Comparison of ENCODE assay signal across 21 mouse cellular contexts in genomic region chr8:117853408-117853807, GRCm38 (mm10). TPM values are rescaled to one million over a fixed set of nuclear protein-coding genes. Genes with fewer than 3 reads are reported as not detected.
DNase-seq lines count a peak whose midpoint lies in the region; ATAC-seq and TF ChIP-seq lines count a peak whose summit lies in the region.
"Had no signal": no experiment of that assay in that cellular context is flagged by ENCODE, and none has a peak within 500 bp of the region (broad histone marks: within the 10 kb centered on the region; RNA-seq: fewer than 3 reads in every experiment).

No protein-coding gene starts in this region.

- peak overlapping the region; percentile 39 for H3K4me2 ChIP-seq in CH12.LX (ENCODE audit: insufficient read depth, low read depth, poor library complexity, severe bottlenecking)
- no peak overlapping the region for H3K4me2 ChIP-seq in intestine, embryonic 16.5 days (ENCODE audit: low read depth, low read length)
- H3K4me2 ChIP-seq: forebrain, embryonic 15.5 days; heart, embryonic 13.5 days; lung, embryonic 14.5 days had no signal

- H3K4me3 ChIP-seq in CH12.LX (replicated peaks in 1 of 3; ENCODE audit: low read depth in 2 of 3, low read length in 2 of 3, poor library complexity in 1 of 3), result peak overlapping the region in 1 of 3 experiments; percentile 28
- H3K4me3 ChIP-seq in intestine, embryonic 16.5 days (ENCODE audit: low read length), result no peak overlapping the region
- H3K4me3 ChIP-seq: forebrain, embryonic 15.5 days; heart, embryonic 13.5 days; left cerebral cortex, adult 2 months; limb, embryonic 10.5 days had no signal

- no peak for TF ChIP-seq RAD21 in CH12.LX (IDR thresholded peaks at IDR 0.05; ENCODE audit: low read depth, low read length)

- peak; percentile 54 for TF ChIP-seq POLR2A in CH12.LX (IDR thresholded peaks at IDR 0.05; ENCODE audit: low read depth, low read length)

- peak overlapping the region; percentile 58 for H3K27ac ChIP-seq in CH12.LX (ENCODE audit: insufficient read depth, low read depth)
- H3K27ac ChIP-seq in intestine, embryonic 16.5 days (ENCODE audit: low read length), result no peak overlapping the region
- H3K27ac ChIP-seq: forebrain, embryonic 15.5 days; heart, embryonic 13.5 days; left cerebral cortex, adult 2 months; limb, embryonic 10.5 days; macrophage had no signal

- no peaks in the 10 kb centered on the region for H3K9me3 ChIP-seq in CH12.LX (replicated peaks; ENCODE audit: low read length)
- H3K9me3 ChIP-seq in intestine, embryonic 16.5 days (ENCODE audit: control insufficient read depth, low read length), result no peaks in the 10 kb centered on the region
- H3K9me3 ChIP-seq: forebrain, embryonic 15.5 days; heart, embryonic 13.5 days; limb, embryonic 10.5 days had no signal

- no peak for TF ChIP-seq CTCF in CH12.LX (conservative IDR thresholded peaks at IDR 0.05 in 1 of 2, IDR thresholded peaks at IDR 0.05 in 1 of 2; ENCODE audit: low read depth in 2 of 2, low read length in 2 of 2)

- peaks cover 14 to 34% of the 10 kb centered on the region in 2 experiments for H3K4me1 ChIP-seq in CH12.LX (ENCODE audit: control insufficient read depth in 1 of 2, insufficient read depth in 2 of 2)
- peaks cover 4% of the 10 kb centered on the region; the same call in 1 of the 2 replicates for H3K4me1 ChIP-seq in intestine, embryonic 16.5 days (ENCODE audit: control insufficient read depth, insufficient read depth, low read length)
- H3K4me1 ChIP-seq: forebrain, embryonic 15.5 days; heart, embryonic 13.5 days had no signal

- in situ Hi-C loops in CH12.LX (cut with MboI; ENCODE audit: low pct_ligation_motif_present, low pct_unique_long_range_greater_than_20kb, low sequenced_read_pairs), result loop anchor here (25.0 kb wide), 1 partner anchor 216 kb away; no protein-coding TSS in a partner anchor

- H3K36me3 ChIP-seq in CH12.LX (replicated peaks in 1 of 2; ENCODE audit: control insufficient read depth in 1 of 2, insufficient read depth in 1 of 2, low read length in 1 of 2), result no peaks in the 10 kb centered on the region
- H3K36me3 ChIP-seq in intestine, embryonic 16.5 days (ENCODE audit: control insufficient read depth, insufficient read depth, low read length), result no peaks in the 10 kb centered on the region
- H3K36me3 ChIP-seq: forebrain, embryonic 15.5 days; heart, embryonic 13.5 days; limb, embryonic 10.5 days had no signal

- peak; percentile 63 for TF ChIP-seq EP300 in CH12.LX (IDR thresholded peaks at IDR 0.05; ENCODE audit: low read length)

- peak overlapping the region; percentile 43; the same call in 1 of the 2 replicates for H3K9ac ChIP-seq in CH12.LX (ENCODE audit: insufficient read depth, low read depth)
- no peak overlapping the region for H3K9ac ChIP-seq in intestine, embryonic 16.5 days (ENCODE audit: low read depth, low read length)
- H3K9ac ChIP-seq: forebrain, embryonic 15.5 days; heart, embryonic 13.5 days; lung, embryonic 14.5 days had no signal

- dilution Hi-C loops in CH12.LX (cut with MboI; ENCODE audit: extremely low pct_ligation_motif_present, extremely low pct_unique_long_range_greater_than_20kb, low sequenced_read_pairs), result no loop called here

- DNase-seq in CH12.LX (ENCODE audit: extremely low read depth) (peak; percentile 89), MEL-GATA-1-ER (ENCODE audit: extremely low read depth, low read depth) (peak; percentile 73)
- DNase-seq in cerebellum, postnatal 4 days (ENCODE audit: low spot score in 2 of 2), result no peak
- no peak for DNase-seq in frontal cortex, postnatal 10 days (ENCODE audit: low spot score in 2 of 2)
- DNase-seq: adrenal gland, postnatal 36 days; cerebellum, adult 9-11 months; heart, postnatal 4 days; lung, embryonic 14.5 days; midbrain, embryonic 14.5 days; retina, postnatal 1 day; thymus, adult 18-20 months had no signal

- WGBS in intestine, embryonic 16.5 days, result 36% methylated on average over 4 of the region's 4 CpGs

- H3K79me2 ChIP-seq in CH12.LX (replicated peaks; ENCODE audit: control insufficient read depth, extremely low read depth, insufficient read depth, poor library complexity, severe bottlenecking), result no peaks in the 10 kb centered on the region

- peak; percentile 46; the same call in 1 of the 2 replicates for ATAC-seq in intestine, embryonic 16.5 days
- ATAC-seq in megakaryocyte progenitor cell, adult 5-6 weeks (replicated peaks; ENCODE audit: poor library complexity), result peak; percentile 88
- no peak for ATAC-seq in erythroid progenitor cell, adult 5-6 weeks (replicated peaks; ENCODE audit: low FRiP score, poor library complexity, severe bottlenecking)
- ATAC-seq: CD4-positive, CD25-positive, alpha-beta regulatory T cell, adult 4 months; forebrain, embryonic 15.5 days; Patski had no signal

- H3K27me3 ChIP-seq in CH12.LX (replicated peaks), result no peaks in the 10 kb centered on the region
- no peaks in the 10 kb centered on the region for H3K27me3 ChIP-seq in intestine, embryonic 16.5 days (replicated peaks; ENCODE audit: control insufficient read depth, insufficient read depth, low read length)
- H3K27me3 ChIP-seq: forebrain, embryonic 15.5 days; heart, embryonic 13.5 days had no signal

TF ChIP-seq in CH12.LX, 34 proteins besides CTCF, POLR2A, EP300 and RAD21:
- TF ChIP-seq ETS1 (conservative IDR thresholded peaks at IDR 0.05; ENCODE audit: low read depth, low read length) (peak; percentile 57), TCF12 (IDR thresholded peaks at IDR 0.05; ENCODE audit: low read depth, low read length) (peak; percentile 58; the same call in 1 of the 2 replicates), POLR2AphosphoS2 (IDR thresholded peaks at IDR 0.05; ENCODE audit: low read depth, low read length) (no peak), IRF4 (IDR thresholded peaks at IDR 0.05; ENCODE audit: low read depth, low read length) (peak; percentile 87), JUND (conservative IDR thresholded peaks at IDR 0.05; ENCODE audit: low read depth, low read length) (no peak), ZC3H11A (IDR thresholded peaks at IDR 0.05; ENCODE audit: low read depth, low read length) (no peak), ZMIZ1 (IDR thresholded peaks at IDR 0.05; ENCODE audit: low read depth, low read length) (no peak), HCFC1 (IDR thresholded peaks at IDR 0.05; ENCODE audit: low read depth, low read length) (peak; percentile 17; the same call in 1 of the 2 replicates), CHD1 (IDR thresholded peaks at IDR 0.05; ENCODE audit: low read depth, low read length) (no peak), MAX (IDR thresholded peaks at IDR 0.05; ENCODE audit: low read length) (no peak), MEF2A (IDR thresholded peaks at IDR 0.05; ENCODE audit: borderline replicate concordance, low read depth, low read length) (peak; percentile 72; the same call in 1 of the 2 replicates), USF1 (IDR thresholded peaks at IDR 0.05; ENCODE audit: low read depth, low read length) (no peak), SMC3 (IDR thresholded peaks at IDR 0.05; ENCODE audit: low read depth, low read length) (no peak), KAT2A (IDR thresholded peaks at IDR 0.05; ENCODE audit: insufficient replicate concordance, low read length) (no peak), NELFE (IDR thresholded peaks at IDR 0.05; ENCODE audit: low read depth, low read length) (no peak), GABPA (IDR thresholded peaks at IDR 0.05; ENCODE audit: insufficient replicate concordance, low read depth, low read length) (no peak), MXI1 (IDR thresholded peaks at IDR 0.05; ENCODE audit: low read depth, low read length) (peak; percentile 66), RCOR1 (conservative IDR thresholded peaks at IDR 0.05; ENCODE audit: low read depth, low read length) (0 out of 2 replicates have a peak, but pooled peaks have one; percentile 24), ELF1 (IDR thresholded peaks at IDR 0.05; ENCODE audit: low read depth, low read length) (peak; percentile 68), CHD2 (IDR thresholded peaks at IDR 0.05; ENCODE audit: low read length) (peak; percentile 91), NRF1 (IDR thresholded peaks at IDR 0.05; ENCODE audit: low read depth, low read length) (no peak), MAZ (IDR thresholded peaks at IDR 0.05; ENCODE audit: low read depth, low read length) (peak; percentile 83; the same call in 1 of the 2 replicates), BHLHE40 (IDR thresholded peaks at IDR 0.05; ENCODE audit: low read depth, low read length) (peak; percentile 24; the same call in 1 of the 2 replicates), E2F4 (IDR thresholded peaks at IDR 0.05; ENCODE audit: insufficient replicate concordance, low read depth, low read length) (no peak), PAX5 (IDR thresholded peaks at IDR 0.05; ENCODE audit: low read length) (no peak), USF2 (conservative IDR thresholded peaks at IDR 0.05; ENCODE audit: low read depth, low read length) (no peak), UBTF (IDR thresholded peaks at IDR 0.05; ENCODE audit: low read depth, low read length) (no peak)

RNA-seq across cellular contexts. Expression of gene Mphosph6, which starts 51.7 kb away (rescaled TPM):
- total RNA-seq in CH12.LX (2012; rRNA removed) (89.6 and 114 TPM in 2 replicates), CH12.LX (2014; rRNA removed) (225 and 243 TPM in 2 replicates)
- 232 and 241 TPM in 2 replicates for polyA plus RNA-seq in CH12.LX (2012; ENCODE audit: insufficient read length, low read depth)
- polyA plus RNA-seq in intestine, embryonic 16.5 days (2015; fragmentation: Nextera tagmentation; extraction: Ambion mirVana), result 40.0 and 43.4 TPM in 2 replicates
- total RNA-seq in megakaryocyte progenitor cell, adult 5-6 weeks (2015), result 67.2 and 69.9 TPM in 2 replicates
- 46.5 and 47.4 TPM in 2 replicates for total RNA-seq in megakaryocyte progenitor cell, adult 5-6 weeks (2017)
- total RNA-seq in erythroid progenitor cell, adult 5-6 weeks (2015; ENCODE audit: low replicate concordance), result 24.3 and 25.2 TPM in 2 replicates
- total RNA-seq in erythroid progenitor cell, adult 5-6 weeks (2017; ENCODE audit: low replicate concordance), result 11.0 and 17.0 TPM in 2 replicates

Comparison
In these comparisons a context has a peak if more than half of its experiments do, and no peak if none do; other contexts are left out.
1. DNase-seq: peak in CH12.LX (single experiment) and MEL-GATA-1-ER (single experiment); none in cerebellum, postnatal 4 days (0 of 2) and frontal cortex, postnatal 10 days (0 of 2).